Mouse (Mus musculus) layer of hippocampus, adult 9-10 months (tissue): ENCODE results near the gene Drc3.

ENCODE experiments used
- DNase-seq: peaks from one replicate; pipeline ENCODE4 v3.0.0; 2022; ENCODE audit warnings: low spot score

Drc3 gene

DNA sequence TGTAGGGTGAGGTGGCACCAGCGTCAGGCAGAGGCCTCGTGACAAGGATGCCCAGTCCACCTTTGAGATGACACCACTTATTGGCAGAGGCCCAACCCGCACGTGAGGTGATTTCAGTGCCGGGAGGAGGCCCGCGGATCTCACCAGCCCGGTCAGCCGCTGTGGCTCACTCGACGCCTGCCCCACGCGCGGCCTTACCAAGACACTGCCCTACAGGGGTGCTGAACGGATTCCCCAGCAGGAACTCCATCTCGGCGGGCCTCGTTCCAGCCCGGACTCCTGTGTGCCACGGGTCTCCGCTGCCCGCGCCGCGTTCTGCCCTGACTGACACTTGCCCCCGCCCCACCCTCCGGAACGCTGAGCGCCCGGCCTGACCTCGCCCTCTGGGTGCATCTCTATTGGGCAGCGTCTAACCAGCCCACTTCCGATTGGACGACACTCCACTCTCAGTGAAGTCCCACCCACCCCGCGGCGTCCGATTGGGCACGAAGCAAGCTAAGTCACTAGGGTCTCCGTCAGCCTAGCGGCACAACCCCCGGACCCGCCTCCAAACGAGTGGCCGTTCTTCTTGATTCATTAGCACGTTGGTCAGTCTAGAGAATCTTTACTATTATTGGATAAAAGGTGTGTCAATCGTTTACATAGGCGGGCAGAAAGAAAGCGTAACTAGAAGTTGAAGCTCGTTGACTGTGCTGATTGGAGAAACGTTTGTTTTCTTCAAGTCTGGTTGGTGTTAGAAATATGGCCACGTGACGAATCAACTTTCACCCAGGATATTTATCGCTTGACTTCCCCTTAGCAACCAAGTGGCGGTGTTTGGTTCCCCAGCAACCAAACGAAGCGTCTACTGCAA is at the start of gene Drc3, which contains the start of gene Tom1l2:
Gene Drc3, plus strand, starts transcription at position 771 of the 853 bp plus-strand sequence.
Gene Tom1l2, minus strand, starts transcription at position 347 of the 853 bp plus-strand sequence.
- peak; percentile 100 for DNase-seq

DNA sequence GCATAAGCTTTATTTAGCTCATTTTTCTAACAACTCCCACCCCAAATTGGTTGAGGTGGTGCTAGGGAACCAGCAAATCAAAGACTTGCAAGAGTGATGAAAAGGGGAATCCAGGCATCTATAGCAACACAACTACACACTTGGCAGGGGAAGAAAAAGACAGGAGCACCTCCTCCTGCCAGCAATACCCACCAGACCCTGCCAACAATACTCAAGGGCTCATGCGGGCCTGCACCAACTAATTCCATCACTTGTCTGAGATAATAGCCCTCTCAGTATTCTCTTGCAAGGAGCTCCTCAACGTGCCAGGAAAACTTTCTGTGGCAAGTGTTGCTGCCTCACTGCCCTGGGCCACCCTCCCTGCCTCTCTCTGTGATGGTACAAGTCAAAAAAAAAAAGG is 49.6 kb upstream of the Drc3 start:
- DNase-seq: no peak

DNA sequence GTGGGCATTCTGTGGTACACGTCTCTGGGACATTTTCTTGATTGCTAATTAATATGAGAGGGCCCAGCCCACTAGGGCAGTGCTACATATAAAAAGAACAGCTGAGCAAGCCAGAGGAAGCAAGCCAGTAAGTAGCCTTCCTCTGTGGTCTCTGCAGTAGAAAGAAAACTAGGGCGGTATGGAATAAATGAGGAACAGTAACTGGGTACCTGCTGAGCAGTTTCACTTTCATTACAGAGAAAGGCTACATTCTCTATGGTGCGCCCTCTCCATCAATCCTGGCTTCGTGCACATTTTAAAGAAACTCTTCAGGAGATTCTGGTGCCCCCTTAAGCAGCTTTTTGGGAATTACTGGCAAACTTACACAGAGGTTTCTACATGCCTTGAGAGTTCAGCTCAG is 47.5 kb upstream of the Drc3 start:
- no peak for DNase-seq

DNA sequence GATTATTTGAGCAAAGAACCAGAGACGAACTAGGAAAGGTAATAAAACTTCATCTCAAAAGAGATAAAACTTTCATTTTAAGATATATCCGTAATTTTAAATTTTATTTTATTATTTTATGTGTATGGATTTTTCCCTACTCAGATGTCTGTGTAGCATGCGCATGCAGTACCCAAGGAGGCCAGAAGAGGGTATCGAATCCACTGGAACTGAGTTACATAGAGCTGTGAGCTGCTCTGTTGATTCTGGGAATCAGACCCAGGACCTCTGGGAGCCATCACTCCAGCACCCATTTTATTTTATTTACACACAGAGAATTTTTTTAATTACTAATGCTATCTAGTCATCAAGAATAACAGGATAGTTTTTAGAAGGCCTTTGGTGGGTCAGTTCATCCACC is 46.3 kb upstream of the Drc3 start:
- no peak for DNase-seq

DNA sequence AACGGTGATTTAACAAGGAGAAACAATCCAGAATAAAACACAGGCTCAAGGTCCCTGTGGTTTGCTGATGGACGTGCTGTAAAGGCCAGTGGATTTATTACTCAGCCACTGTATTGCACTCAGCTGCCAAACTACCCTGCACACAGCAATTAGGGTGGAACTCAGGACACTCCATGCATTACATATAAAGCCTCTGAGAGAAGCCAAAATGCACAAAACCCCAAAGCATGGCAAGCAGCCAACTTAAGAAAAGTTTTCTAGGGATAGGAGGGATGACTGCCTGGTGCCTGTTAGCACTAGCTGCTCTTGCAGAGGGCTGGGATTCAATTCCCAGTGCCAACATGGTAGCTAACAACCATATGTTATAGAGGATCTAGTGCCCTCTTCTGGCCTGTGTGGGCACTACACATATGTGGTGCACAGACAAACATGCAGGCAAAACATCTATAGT is 45.7 kb upstream of the Drc3 start:
- no peak for DNase-seq

DNA sequence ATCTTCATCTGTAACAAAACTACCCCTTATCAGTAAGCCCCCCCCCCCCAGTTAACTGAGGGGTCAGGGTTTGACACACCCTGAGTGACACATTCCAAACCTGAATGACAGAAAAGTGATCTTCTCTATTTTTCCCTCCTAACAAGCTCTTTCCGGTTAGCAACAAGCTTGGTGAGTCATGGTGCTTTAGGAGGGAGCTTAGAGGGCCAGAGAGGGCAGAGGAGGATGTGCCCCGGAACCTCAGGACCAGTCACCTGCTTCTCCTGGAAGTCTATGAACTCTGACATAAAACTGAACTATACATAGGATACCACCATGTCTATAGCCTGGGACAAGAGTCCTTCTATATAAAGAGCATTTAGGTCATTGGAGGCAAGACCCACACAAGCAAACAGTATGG is 45.1 kb upstream of the Drc3 start:
- DNase-seq: no peak

DNA sequence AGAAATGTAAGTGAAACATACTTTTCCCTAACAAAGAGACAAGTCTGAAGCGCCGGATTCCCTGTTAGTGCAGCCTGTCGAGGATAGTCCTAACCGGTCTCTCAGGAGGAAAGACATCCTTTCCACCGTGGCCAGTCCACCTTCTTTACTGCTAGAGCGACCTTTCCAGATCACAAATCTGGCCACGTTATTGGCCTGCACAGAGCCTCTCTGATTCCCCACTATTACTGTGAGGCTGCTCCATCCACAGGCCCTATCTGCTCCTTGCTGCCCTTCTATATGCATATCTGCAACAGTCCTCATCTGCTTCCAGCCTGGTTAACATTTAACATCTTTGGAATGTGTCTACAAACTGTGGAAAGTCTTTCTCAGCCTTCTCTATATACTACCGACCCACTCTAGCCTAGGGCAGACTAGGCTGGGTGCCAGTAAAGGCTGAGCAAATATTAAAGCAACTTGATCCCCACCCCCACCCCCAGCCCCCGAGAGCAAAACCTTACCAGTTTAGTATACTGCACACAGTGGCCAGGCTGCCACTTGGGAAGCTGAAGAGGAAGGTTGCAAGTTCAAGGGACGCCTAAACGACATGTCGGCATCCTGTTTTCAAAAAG is 44.5 kb upstream of the Drc3 start:
- DNase-seq: no peak

DNA sequence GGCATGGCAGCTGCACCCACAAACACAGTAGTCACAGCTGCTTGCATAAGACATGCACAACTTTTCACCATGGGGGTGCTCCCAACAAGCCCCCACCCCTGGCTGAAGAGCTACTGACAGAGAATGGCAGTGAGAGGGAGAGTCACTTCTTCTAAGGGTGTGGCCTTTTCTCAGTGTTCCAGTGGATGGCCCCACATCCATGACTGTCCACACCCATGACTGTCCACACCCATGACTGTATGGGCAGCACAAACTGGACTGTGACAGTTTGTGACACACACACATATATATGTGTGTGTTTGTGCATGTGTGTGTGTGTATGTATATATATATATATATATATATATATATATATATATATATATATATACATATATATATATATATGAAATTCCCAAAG is 43.3 kb upstream of the Drc3 start:
- DNase-seq: no peak

DNA sequence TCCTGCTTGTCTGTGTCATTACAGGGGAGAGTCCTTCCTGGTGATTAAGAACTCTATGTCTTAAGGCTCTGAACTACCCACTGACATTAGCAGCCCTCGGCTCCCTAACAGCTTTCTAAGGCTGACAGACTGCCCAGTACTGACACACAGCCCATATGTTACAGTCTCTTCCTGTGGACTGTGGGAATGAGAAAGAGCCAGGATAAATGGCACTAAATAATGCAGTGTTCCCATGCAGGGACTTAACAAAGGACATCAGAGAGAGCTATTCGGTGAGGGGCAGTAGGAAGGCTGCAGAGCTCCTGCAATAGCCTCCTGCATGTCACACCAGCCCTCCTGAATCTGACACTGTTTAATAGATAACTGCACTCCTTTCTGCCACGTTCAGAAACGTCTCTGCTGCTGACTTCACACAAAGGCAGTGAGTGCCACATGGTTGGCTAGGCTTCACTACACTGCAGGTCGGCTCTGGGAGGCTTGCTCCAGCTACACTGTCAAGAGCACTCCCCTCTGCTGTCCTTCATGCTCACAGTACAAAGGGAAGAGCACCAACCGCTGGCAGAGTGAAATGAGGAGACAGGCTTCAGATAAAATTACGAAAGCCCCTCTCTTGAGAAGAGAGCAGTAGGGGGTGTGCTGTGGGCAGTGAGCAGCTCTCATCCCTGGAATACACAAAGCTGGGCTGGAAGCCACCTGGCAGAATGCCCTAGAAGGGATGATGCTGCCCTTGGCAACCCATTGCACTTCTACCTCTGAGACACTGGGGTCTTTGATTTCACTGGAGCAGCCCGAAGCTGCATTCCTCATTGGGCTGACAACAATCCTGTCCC is 41.9 kb upstream of the Drc3 start:
- DNase-seq: peak; percentile 86

DNA sequence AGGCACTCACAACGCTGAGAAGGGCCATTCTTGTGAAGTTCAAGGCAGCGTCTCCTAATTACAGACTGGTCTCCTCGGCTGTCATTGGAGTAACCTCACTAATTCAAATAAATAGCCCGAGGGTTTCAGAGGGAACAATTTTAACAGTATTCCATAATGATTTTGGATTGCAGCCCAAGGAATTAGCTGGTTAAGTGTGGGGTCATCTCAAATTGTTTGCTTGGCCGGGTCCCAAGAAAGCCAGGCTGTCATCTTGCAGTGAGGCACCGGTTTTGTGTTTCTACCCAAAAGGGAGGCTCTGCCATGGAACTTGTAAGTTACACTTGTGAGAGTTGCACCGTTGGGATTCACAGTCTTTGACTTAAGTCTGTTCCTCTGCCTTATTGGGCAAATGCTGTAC is 36.9 kb upstream of the Drc3 start:
- no peak for DNase-seq

DNA sequence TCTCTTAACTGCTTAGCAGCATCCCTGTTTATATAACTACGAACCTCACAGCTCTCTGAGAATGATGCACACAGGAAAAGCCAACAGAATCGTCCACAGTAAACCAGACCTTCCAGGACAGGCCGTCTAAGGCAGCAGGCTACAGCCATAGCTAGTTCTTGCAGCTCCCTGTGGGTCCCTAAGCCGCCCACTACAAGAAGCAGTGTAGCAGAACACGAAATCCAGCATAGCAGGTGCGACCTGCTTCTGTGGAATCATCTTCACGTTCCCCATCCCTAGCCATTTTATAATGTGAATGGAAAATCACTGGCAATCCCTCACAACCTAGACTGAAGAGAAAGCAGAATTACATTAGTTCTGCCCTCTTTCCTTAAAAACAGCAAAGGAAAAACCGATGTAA is 36.2 kb upstream of the Drc3 start:
- DNase-seq: no peak

DNA sequence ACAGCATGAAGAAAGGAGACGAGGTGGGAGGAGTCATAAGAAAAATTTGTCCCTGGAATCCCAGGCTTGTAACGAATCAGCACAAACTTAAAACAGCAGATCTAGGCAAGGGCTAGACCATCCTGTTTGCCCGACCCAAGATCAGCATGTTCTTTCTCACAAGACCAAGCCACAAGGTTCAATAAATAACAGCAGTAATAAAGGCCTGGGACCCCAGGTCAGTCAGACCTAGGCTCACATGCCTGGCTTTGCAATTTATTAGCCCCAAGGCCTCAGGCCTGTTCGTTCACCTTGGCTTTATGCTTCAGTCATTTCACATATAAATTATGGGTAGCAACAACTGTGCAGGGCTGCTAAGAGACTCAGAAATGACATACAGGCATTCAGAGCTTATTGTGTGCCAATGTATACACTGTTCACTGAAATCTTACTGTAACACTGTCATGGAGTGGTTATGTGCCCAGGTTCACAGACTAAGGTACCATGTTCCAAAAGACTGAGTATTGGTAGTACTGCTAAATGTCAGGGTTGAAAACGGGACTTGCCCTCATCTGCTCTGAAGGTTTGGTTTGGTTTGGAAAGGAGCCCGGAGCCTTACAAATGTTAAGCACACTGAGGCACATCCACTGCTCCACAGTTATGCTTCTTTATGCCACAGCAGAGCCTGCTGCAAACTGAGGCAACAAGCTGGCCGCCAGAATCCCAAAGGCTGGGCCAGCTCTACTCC is 35.6 kb upstream of the Drc3 start:
- DNase-seq: no peak

DNA sequence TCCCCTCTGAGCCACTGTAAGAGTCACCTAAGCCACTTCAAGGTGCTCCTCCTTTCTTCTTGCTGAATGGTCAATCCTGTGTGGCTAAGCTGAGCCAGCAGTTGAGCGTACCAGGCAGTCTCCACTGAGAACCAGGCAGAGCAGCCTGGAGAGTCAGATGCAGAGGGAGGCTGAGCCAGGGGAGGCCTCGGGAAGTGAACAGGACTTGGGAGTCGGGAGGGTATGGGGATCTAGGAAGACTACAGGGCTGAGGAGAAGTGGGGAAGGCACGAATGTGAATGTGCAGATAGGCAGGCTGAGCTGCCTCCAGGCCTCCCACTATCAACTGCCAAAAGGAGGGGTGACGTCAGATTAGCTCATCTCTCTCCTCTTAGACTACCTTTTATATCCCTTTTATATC is 34.4 kb upstream of the Drc3 start:
- no peak for DNase-seq

DNA sequence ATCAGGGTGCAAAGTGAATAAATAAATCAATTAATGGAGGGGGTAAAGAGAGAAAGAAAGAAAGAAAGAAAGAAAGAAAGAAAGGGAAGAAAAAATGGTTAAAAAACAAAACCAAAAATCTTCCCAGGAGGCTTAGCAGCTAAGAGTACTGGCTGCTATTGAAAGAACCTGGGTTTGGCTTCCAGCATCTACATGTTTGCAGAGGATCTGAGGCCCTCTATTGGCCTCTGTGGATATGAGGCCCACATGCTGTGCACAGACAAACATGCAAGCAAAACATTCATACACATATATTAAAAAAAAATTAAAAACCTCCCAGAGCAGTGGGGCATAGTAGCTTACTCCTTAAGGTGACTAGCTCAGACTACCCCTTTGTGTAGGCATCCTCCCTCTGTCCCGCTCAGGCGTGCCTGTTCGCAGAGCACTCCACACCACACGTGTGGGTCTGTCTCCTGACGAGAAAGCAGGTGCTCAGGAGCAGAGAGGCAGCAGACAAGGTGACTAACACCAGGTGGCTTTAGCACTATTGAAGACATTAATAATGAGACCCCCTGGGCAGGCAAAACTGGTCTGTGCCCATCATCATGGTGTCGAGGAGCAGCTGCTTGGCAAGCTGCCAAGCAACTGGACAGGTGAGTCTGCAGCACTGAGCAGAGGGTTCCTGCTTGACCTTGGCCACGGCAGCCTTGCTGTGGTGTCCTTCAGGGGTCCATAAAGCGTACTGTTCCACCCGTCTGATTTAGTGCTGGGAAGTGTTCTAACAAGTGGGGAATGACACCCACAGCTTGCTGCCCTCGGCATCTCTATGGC is 33.7 kb upstream of the Drc3 start:
- DNase-seq: no peak

DNA sequence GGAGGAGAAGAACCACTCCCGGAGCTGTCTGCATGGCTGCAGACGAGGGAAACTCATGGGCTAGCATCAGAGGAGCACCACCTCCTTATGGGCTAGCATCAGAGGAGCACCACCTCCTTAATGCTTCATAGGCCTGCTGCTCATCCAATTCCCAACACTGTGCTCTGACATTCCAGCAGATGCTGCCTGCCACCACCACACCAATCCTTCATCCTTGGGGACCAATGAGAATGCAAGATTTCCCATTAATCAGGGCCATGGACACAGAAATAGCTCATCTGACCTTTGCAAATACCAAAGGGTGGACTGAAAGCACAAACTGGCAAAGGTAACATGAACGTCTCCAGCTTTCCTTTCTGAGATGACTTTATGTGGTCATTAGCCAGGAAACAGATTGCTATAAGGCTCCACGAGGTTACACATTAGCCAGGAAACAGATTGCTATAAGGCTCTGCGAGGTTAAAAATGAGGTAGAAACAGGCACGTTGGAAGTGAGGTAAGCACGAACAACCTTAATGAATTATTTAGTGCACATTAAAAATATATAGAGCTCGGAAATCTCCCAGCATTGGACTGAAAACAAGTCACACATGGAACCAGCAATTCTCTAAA is 32.6 kb upstream of the Drc3 start:
- DNase-seq: no peak

DNA sequence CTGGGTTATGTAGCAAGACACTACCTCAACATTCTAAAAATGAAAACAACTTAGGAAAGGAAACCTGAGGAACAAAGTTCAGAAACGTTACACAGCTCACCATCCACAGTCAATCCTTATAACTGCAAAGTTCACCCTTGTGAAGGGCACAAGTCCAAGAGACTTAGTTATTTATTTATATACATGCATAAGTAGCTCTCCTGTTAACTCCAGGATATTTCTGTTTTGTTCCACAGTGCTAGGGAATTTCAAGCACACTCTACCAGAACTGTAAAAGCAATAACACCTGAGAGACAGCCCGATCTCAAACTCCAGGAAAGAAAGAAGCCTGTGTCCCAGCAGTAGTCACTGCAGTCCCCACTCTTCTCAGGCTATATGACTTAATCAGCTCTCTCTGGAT is 31.7 kb upstream of the Drc3 start:
- no peak for DNase-seq

DNA sequence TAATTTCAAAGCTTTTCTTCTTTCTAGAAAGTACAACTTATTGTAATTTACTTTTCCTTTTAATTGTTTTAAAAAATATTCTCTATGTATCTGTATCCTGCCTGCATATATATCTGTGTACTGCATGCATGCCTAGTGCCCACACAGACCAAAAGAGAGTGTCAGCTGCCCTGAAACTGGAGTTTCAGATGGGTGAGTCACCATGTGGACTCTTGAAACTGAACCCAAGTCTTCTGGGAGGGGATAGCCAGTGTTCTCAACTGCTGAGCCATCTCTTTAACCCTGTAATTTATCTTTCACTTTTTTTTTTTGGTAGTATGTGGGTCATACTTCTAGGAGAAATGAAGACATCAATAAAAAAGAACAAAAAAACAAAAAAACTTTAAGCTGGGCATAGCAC is 29.4 kb upstream of the Drc3 start:
- no peak for DNase-seq

DNA sequence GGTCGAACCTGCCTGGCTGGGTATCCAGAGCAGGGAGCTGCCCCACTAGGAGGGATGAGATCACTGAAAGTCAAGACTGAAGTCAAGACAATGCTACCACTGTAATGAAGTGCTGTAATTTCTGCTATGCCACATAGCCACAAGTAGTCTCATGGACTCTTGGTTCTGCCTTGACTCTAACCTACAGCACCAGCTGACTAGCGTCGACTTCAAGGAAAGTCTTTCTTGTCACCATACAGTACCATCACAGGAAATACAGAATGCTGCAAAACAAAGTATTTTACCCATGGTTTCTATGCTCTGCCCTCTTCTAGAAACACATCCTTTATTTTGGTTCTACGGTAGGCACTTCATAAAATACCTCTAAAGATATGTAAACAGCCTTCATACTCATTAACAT is 22.6 kb upstream of the Drc3 start:
- DNase-seq: no peak

DNA sequence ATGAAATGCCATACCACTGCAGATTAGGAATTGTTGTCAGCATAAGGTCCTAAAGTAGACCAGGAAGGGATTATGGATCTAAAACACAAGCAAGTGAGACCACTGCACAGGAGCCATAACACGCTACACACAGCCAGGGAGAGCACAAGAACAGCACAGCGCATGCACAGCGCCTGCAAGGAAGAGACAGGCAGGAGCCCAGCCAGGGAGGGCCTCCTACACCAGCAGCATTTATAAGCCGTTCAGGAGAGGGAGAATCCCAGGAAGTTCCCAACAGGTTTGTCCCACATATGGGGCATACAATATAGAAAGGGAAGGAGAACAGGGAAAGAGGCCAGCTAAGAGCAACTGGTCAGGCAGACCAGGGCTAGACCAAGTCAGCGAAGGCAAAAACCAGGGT is 19.7 kb upstream of the Drc3 start:
- no peak for DNase-seq

DNA sequence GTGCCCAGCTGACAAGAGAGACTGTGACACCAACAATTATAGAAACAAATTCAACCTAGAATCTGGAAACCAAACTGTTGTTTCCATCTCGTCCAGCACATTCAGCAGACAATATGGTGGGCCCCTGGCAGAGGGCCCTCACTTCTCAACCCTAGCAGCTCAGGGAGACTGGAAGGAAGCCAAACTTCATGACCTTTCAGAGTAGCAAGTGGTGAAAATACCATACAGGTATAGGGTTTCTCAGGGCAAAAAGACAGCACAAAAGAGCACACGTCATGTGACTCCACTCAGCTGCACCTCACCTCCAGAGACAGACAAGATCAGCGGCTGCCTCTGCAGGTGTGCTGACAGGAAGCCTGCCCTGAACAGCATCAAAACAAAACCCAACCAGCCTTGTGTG is 19.0 kb upstream of the Drc3 start:
- DNase-seq: no peak

DNA sequence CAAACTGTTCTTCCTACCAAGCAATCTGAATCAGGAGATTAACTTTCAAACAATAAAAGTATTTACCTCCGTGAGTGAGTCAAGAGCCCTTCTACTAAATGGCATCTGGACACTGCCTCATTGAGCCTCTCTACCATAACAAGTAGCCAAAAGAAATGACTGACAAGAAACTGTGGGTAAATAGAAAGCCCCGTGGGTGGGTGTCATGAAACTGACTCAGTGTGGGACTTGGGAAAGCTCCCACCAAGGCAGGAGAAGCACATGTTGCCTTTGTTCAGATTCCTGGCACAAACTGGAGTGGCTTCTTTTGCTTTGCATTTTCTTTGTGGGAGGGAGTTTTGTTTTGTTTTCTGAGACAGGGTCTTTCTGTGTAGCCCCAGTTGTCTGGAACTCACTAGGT is 17.4 kb upstream of the Drc3 start:
- no peak for DNase-seq
